ENCODE assay signal across 8 mouse cellular contexts in the genomic region with DNA sequence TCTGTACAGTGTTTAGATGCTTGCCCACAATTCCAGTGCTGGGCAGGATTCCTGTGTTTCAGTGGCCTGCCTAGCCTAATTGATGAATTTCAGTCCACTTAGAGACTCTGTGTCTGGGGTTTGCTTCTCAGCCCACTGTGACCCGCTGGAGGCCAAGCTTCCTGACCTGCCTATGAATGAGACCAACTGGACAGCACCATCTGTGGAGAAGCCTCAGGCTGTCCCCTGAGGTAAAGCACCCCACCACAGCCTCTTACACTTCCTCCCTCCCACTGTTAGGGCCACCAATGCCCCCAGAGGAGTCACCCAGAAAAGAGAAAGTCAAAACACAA. TPM values are rescaled to one million over a fixed set of nuclear protein-coding genes. Genes with fewer than 3 reads are reported as not detected.
A peak's percentile ranks its signal among the peaks of the same experiment; 100 is the strongest.
DNase-seq lines count a peak whose midpoint lies in the region; ATAC-seq and TF ChIP-seq lines count a peak whose summit lies in the region.

No protein-coding gene starts in this region.

- peak overlapping the region; percentile 32 for H3K4me3 ChIP-seq in heart, embryonic 11.5 days (ENCODE audit: low read depth, low read length)
- peak overlapping the region in 2 of 3 experiments; percentile 42 to 44 for H3K4me3 ChIP-seq in CH12.LX (replicated peaks in 1 of 3; ENCODE audit: low read depth in 2 of 3, low read length in 2 of 3, poor library complexity in 1 of 3)
- H3K4me3 ChIP-seq in forebrain, embryonic 14.5 days (ENCODE audit: low read depth, low read length), result peak overlapping the region; percentile 13
- peak overlapping the region; percentile 49 to 58 for H3K4me3 ChIP-seq in liver, embryonic 14.5 days (ENCODE audit: insufficient read depth in 1 of 2, low read depth in 2 of 2, low read length in 2 of 2)

- peak; percentile 50 for ATAC-seq in heart, embryonic 11.5 days (replicated peaks; ENCODE audit: insufficient number of reproducible peaks, low FRiP score, low TSS enrichment)
- ATAC-seq in forebrain, embryonic 14.5 days, result no peak
- ATAC-seq in liver, embryonic 14.5 days (ENCODE audit: insufficient read depth), result peak; percentile 0; the same call in 1 of the 2 replicates

- H3K79me2 ChIP-seq in CH12.LX (replicated peaks; ENCODE audit: control insufficient read depth, extremely low read depth, insufficient read depth, poor library complexity, severe bottlenecking), result no peaks in the 10 kb centered on the region

- peaks cover 9% of the 10 kb centered on the region; the same call in 1 of the 2 replicates for H3K4me1 ChIP-seq in heart, embryonic 11.5 days (ENCODE audit: control insufficient read depth, insufficient read depth, low read length)
- H3K4me1 ChIP-seq in CH12.LX (ENCODE audit: control insufficient read depth in 1 of 2, insufficient read depth in 2 of 2), result peaks cover 9 to 33% of the 10 kb centered on the region in 2 experiments
- no peaks in the 10 kb centered on the region for H3K4me1 ChIP-seq in forebrain, embryonic 14.5 days (ENCODE audit: control insufficient read depth, insufficient read depth, low read length)
- H3K4me1 ChIP-seq in liver, embryonic 14.5 days (replicated peaks; ENCODE audit: control insufficient read depth in 2 of 2, insufficient read depth in 2 of 2, low read length in 1 of 2), result peaks cover 32 to 43% of the 10 kb centered on the region in 2 experiments

- no peak for DNase-seq in heart, adult 9 months (ENCODE audit: low spot score in 2 of 2)
- no peak for DNase-seq in CH12.LX (ENCODE audit: extremely low read depth)
- DNase-seq in forebrain, embryonic 14.5 days (ENCODE audit: low spot score), result no peak
- DNase-seq in liver, embryonic 14.5 days (ENCODE audit: low read depth in 3 of 3, low spot score in 3 of 3), result no peak
- DNase-seq in urinary bladder, postnatal 25 days (ENCODE audit: low spot score), result no peak
- DNase-seq in retina, postnatal 1 day, result no peak
- no peak for DNase-seq in kidney, adult 11 months

- peak; percentile 63; the same call in 1 of the 2 replicates for TF ChIP-seq POLR2A in CH12.LX (IDR thresholded peaks at IDR 0.05; ENCODE audit: low read depth, low read length)

- H3K4me2 ChIP-seq in heart, embryonic 11.5 days, result peak overlapping the region; percentile 66
- peak overlapping the region; percentile 30; the same call in 1 of the 2 replicates for H3K4me2 ChIP-seq in CH12.LX (ENCODE audit: insufficient read depth, low read depth, poor library complexity, severe bottlenecking)
- peak overlapping the region; percentile 42 for H3K4me2 ChIP-seq in forebrain, embryonic 14.5 days (ENCODE audit: low read length)
- H3K4me2 ChIP-seq in liver, embryonic 14.5 days (ENCODE audit: low read depth), result peak overlapping the region; percentile 79

- dilution Hi-C loops in CH12.LX (cut with MboI; ENCODE audit: extremely low pct_ligation_motif_present, extremely low pct_unique_long_range_greater_than_20kb, low sequenced_read_pairs), result no loop called here

- H3K27me3 ChIP-seq in heart, embryonic 11.5 days (ENCODE audit: control insufficient read depth, insufficient read depth, low read length), result no peaks in the 10 kb centered on the region
- H3K27me3 ChIP-seq in CH12.LX (replicated peaks), result peaks cover 3% of the 10 kb centered on the region
- no peaks in the 10 kb centered on the region for H3K27me3 ChIP-seq in forebrain, embryonic 14.5 days (replicated peaks; ENCODE audit: control insufficient read depth, insufficient read depth, low read length)
- H3K27me3 ChIP-seq in liver, embryonic 14.5 days (ENCODE audit: control insufficient read depth, insufficient read depth, low read length), result no peaks in the 10 kb centered on the region

- 0 out of 2 replicates have a peak overlapping the region, but pooled peaks have one; percentile 42 for H3K27ac ChIP-seq in heart, embryonic 11.5 days (ENCODE audit: low read depth, low read length)
- H3K27ac ChIP-seq in CH12.LX (ENCODE audit: insufficient read depth, low read depth), result no peak overlapping the region
- no peak overlapping the region for H3K27ac ChIP-seq in forebrain, embryonic 14.5 days (ENCODE audit: low read depth, low read length)
- peak overlapping the region; percentile 92 for H3K27ac ChIP-seq in liver, embryonic 14.5 days

- H3K9ac ChIP-seq in heart, embryonic 11.5 days (ENCODE audit: low read depth, low read length), result peak overlapping the region; percentile 64
- no peak overlapping the region for H3K9ac ChIP-seq in CH12.LX (ENCODE audit: insufficient read depth, low read depth)
- H3K9ac ChIP-seq in forebrain, embryonic 14.5 days (ENCODE audit: low read length), result peak overlapping the region; percentile 13; the same call in 1 of the 2 replicates
- H3K9ac ChIP-seq in liver, embryonic 14.5 days (replicated peaks), result peak overlapping the region; percentile 69

- in situ Hi-C loops in CH12.LX (cut with MboI; ENCODE audit: low pct_ligation_motif_present, low pct_unique_long_range_greater_than_20kb, low sequenced_read_pairs), result no loop called here

- TF ChIP-seq CTCF in CH12.LX (conservative IDR thresholded peaks at IDR 0.05 in 1 of 2, IDR thresholded peaks at IDR 0.05 in 1 of 2; ENCODE audit: low read depth in 2 of 2, low read length in 2 of 2), result no peak
- no peak for TF ChIP-seq CTCF in liver, embryonic 14.5 days (IDR thresholded peaks at IDR 0.05; ENCODE audit: low read depth)

- no peak for TF ChIP-seq RAD21 in CH12.LX (IDR thresholded peaks at IDR 0.05; ENCODE audit: low read depth, low read length)

- 30% methylated on average over 1 of the region's 1 CpGs for WGBS in heart, embryonic 11.5 days (ENCODE audit: insufficient replicate concordance)
- 30% methylated on average over 1 of the region's 1 CpGs for WGBS in forebrain, embryonic 14.5 days
- 0% methylated on average over 1 of the region's 1 CpGs for WGBS in liver, embryonic 14.5 days (ENCODE audit: insufficient replicate concordance)

- H3K36me3 ChIP-seq in heart, embryonic 11.5 days (ENCODE audit: control insufficient read depth, insufficient read depth, low read length), result no peaks in the 10 kb centered on the region
- no peaks in the 10 kb centered on the region for H3K36me3 ChIP-seq in CH12.LX (replicated peaks in 1 of 2; ENCODE audit: control insufficient read depth in 1 of 2, insufficient read depth in 1 of 2, low read length in 1 of 2)
- no peaks in the 10 kb centered on the region for H3K36me3 ChIP-seq in forebrain, embryonic 14.5 days (ENCODE audit: control insufficient read depth, insufficient read depth, low read length)
- no peaks in the 10 kb centered on the region for H3K36me3 ChIP-seq in liver, embryonic 14.5 days (replicated peaks; ENCODE audit: control insufficient read depth, insufficient read depth, low read depth)

- no peaks in the 10 kb centered on the region for H3K9me3 ChIP-seq in heart, embryonic 11.5 days (replicated peaks; ENCODE audit: control insufficient read depth, low read length)
- H3K9me3 ChIP-seq in CH12.LX (replicated peaks; ENCODE audit: low read length), result peaks cover 10% of the 10 kb centered on the region
- H3K9me3 ChIP-seq in forebrain, embryonic 14.5 days (replicated peaks; ENCODE audit: control insufficient read depth, low read length), result no peaks in the 10 kb centered on the region
- no peaks in the 10 kb centered on the region for H3K9me3 ChIP-seq in liver, embryonic 14.5 days (ENCODE audit: control insufficient read depth, low read length)

- TF ChIP-seq EP300 in CH12.LX (IDR thresholded peaks at IDR 0.05; ENCODE audit: low read length), result peak; percentile 39; the same call in 1 of the 2 replicates
- TF ChIP-seq EP300 in liver, embryonic 14.5 days (IDR thresholded peaks at IDR 0.05; ENCODE audit: low read depth), result no peak

TF ChIP-seq in CH12.LX, 34 proteins besides CTCF, POLR2A, EP300 and RAD21:
- no peak for TF ChIP-seq MYC (IDR thresholded peaks at IDR 0.05; ENCODE audit: low read depth, low read length)
- no peak for TF ChIP-seq JUND (conservative IDR thresholded peaks at IDR 0.05; ENCODE audit: low read depth, low read length)
- no peak for TF ChIP-seq NRF1 (IDR thresholded peaks at IDR 0.05; ENCODE audit: low read depth, low read length)
- peak; percentile 84 for TF ChIP-seq IRF4 (IDR thresholded peaks at IDR 0.05; ENCODE audit: low read depth, low read length)
- TF ChIP-seq BHLHE40 (IDR thresholded peaks at IDR 0.05; ENCODE audit: low read depth, low read length), result no peak
- TF ChIP-seq ELF1 (IDR thresholded peaks at IDR 0.05; ENCODE audit: low read depth, low read length), result no peak
- peak; percentile 54; the same call in 1 of the 2 replicates for TF ChIP-seq SIN3A (IDR thresholded peaks at IDR 0.05; ENCODE audit: low read length)
- TF ChIP-seq CHD1 (IDR thresholded peaks at IDR 0.05; ENCODE audit: low read depth, low read length), result 0 out of 2 replicates have a peak, but pooled peaks have one; percentile 47
- TF ChIP-seq CHD2 (IDR thresholded peaks at IDR 0.05; ENCODE audit: low read length), result 0 out of 2 replicates have a peak, but pooled peaks have one; percentile 14

RNA-seq across cellular contexts. Expression of a gene that starts 54.8 kb away (rescaled TPM):
- 0.35 and 0.44 TPM in 2 replicates for polyA plus RNA-seq in heart, embryonic 11.5 days (2014; fragmentation: Nextera tagmentation; extraction: Ambion mirVana)
- total RNA-seq in CH12.LX (2012; rRNA removed) (0.34 and 0.67 TPM in 2 replicates), CH12.LX (2014; rRNA removed) (0.75 and 1.2 TPM in 2 replicates)
- polyA plus RNA-seq in CH12.LX (2012; ENCODE audit: insufficient read length, low read depth), result 1.0 and 1.4 TPM in 2 replicates
- 0.33 and 0.62 TPM in 2 replicates for polyA plus RNA-seq in forebrain, embryonic 14.5 days (2014; fragmentation: Nextera tagmentation; extraction: Ambion mirVana)
- 0.07 and 0.23 TPM in 2 replicates for polyA plus RNA-seq in liver, embryonic 14.5 days (2012; rRNA removed)
- 0.10 and 0.28 TPM in 2 replicates for polyA plus RNA-seq in liver, embryonic 14.5 days (2014; fragmentation: Nextera tagmentation; extraction: Ambion mirVana)

RNA-seq across cellular contexts. Expression of a gene that starts 55.1 kb away (rescaled TPM):
- 29.5 and 44.3 TPM in 2 replicates for polyA plus RNA-seq in heart, embryonic 11.5 days (2014; fragmentation: Nextera tagmentation; extraction: Ambion mirVana)
- total RNA-seq in CH12.LX (2012; rRNA removed) (76.7 and 99.1 TPM in 2 replicates), CH12.LX (2014; rRNA removed) (60.9 and 72.4 TPM in 2 replicates)
- 149 and 151 TPM in 2 replicates for polyA plus RNA-seq in CH12.LX (2012; ENCODE audit: insufficient read length, low read depth)
- polyA plus RNA-seq in forebrain, embryonic 14.5 days (2014; fragmentation: Nextera tagmentation; extraction: Ambion mirVana), result 29.0 and 29.5 TPM in 2 replicates
- polyA plus RNA-seq in liver, embryonic 14.5 days (2012; rRNA removed), result 5.2 and 9.1 TPM in 2 replicates
- 17.7 and 22.1 TPM in 2 replicates for polyA plus RNA-seq in liver, embryonic 14.5 days (2014; fragmentation: Nextera tagmentation; extraction: Ambion mirVana)

Comparison
In these comparisons a context has a peak if more than half of its experiments do, and no peak if none do; other contexts are left out.
1. H3K27ac ChIP-seq: peak in heart, embryonic 11.5 days (single experiment) and liver, embryonic 14.5 days (single experiment); none in CH12.LX (single experiment) and forebrain, embryonic 14.5 days (single experiment).
2. Peak in every context shown above with its lines, with median percentiles within 50 percentile points of each other: H3K4me2 ChIP-seq and H3K4me3 ChIP-seq.